Mouse (Mus musculus): ENCODE data around the gene Sh3pxd2a.
A peak's percentile ranks its signal among the peaks of the same experiment; 100 is the strongest.

Sh3pxd2a gene

DNA sequence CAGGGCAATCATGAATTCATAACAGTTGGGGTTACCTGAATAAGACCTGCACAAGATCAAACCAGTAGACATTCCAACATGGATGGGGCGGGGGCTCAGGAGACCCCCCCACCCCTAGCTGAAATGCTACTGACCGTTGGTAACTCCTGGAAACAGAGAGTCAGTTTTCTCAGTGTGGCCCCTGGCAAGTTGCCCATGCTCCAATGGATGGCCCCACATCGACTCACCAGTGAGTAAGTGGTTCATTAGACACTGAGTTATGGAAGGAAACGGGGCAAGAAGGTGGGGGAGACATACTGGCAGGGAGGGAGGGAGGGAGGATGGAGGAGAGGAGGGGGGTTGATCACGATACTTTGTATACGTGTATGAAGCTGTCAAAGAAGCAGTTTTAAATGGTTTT lies 8.2 kb downstream of the Sh3pxd2a start:
- no peak for DNase-seq (ENCODE audit: low spot score in 2 of 2)

DNA sequence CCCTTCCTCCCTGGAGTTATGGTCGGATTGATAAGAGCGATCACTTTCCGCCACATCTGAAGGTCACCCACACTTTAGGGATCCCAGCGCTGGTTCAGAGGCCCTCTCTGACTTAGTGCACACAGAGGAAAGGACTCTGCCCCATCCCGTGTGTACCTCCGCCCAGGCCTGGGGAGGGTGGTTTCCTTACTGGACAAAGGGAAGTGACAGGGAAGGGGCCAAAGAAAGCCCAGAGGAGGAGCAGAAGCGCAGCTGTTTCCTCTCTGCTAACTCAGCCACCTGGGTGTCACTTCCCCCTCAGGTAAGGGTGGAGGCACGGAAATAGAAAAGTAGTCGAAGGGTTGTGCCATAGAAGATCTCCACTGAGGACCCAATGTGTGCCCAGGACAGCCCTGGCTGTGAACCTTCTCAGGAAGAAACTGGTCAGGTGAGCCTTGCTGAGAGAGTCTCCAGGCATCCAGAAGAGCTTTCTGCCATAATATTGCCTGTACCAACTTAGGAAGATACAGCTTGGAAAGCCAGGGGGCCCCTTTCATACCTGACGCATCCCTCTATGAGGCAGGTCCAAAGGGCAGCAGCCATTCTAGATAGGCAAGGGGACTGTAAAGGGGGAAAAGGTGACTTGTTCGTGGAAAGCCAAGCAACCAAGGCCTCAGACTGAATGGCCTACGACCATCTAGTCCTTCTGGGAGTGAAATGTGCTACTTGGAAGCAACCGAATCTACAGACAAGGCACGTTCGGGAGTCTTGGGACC lies 9.0 kb downstream of the Sh3pxd2a start:
- peak; percentile 65 to 66 for DNase-seq (ENCODE audit: low spot score in 2 of 2)

DNA sequence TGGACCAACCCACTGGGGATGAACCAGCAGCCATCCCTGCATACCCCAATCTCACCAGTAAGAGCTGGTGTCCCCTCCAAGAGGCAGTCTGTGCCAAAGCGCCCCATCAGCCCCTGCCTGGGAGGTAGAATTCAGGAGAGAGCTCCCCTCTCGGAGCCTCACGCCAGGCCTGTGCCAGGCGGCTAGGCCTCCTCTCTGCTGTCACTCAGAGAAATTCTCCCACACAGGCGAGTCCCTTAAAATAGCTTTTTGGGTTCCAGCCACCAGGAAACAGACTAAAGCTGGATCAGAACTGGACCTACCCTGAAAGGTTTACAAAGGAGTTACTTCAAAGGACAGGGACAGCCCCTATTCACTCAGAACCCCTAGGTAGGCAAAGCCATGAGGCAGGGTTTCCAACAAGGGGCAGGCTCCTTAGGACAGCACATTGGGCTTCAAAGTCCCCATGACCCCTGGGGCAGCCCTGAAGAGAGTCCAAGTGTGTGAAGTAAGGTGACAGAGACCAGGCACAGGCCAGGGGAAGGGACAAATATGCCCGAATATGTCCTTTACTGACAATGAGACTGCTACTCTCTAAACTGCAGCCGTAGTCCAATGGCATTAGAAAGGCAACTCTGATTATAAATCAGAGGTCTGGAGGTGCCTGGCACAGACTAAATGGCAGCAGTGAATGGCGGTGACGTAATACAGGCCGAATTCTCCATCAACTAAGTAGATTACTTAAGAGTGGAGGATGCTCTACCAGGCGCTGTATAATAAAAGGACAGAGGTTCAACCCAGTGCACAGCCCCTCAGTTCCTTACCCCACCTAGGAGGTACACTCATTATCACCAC lies 9.8 kb downstream of the Sh3pxd2a start:
- no peak for DNase-seq (ENCODE audit: low spot score in 2 of 2)

DNA sequence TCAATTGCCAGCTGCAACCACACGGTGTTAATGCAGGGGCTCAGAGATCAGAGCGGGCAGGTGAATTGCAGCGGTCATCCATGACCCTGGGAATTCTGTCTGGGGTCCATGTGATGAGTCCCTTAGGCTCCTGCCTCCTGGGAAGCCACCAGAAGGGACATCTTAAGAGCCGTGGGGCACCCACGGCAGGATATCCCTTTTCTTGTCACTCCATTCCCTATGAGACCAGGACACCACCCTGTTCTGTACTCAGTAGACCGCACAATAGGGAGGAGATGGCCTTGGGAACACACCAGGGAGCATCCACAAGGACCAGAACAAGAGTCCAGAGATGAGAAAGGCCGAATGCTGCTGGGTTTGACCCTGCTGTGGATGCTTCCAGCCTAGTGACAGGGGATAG lies 10.8 kb downstream of the Sh3pxd2a start:
- no peak for DNase-seq (ENCODE audit: low spot score in 2 of 2)

DNA sequence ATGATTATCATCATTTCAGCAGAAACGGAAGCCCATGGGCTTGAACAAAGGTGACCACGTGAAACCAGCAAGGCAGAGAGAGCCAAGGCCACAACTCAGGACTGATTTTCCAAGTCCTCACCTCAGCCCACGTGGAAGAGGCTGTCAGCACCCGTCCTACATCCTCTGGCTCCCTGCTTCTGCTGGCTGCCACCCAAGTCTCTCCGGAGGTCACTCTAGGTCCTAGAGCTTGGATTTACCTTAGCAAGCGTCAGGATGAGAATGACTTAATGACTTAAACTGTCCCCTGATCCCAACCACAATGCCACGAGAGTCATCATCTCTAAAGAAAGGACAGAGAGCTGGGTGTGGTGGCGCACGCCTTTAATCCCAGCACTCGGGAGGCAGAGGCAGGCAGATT lies 11.5 kb downstream of the Sh3pxd2a start:
- no peak for DNase-seq (ENCODE audit: low spot score in 2 of 2)

DNA sequence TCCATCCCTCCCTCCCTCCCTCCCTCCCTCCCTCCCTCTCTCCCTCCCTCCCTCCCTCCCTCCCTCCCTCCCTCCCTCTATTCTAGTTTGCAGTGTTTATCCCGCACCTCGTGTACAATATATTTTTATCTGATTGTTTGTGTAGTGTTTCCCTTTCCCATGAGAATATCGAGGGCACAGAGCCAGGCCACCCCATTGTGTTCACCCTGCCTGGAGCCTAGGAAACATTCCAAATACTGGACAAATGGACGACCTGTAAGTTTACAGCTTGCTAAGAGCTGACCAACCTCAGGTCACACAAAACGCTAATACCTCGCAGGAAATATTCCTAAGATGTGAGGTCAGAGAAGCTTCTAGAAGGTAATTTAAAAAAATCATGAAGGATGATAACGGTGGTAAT lies 12.0 kb downstream of the Sh3pxd2a start:
- DNase-seq (ENCODE audit: low spot score in 2 of 2), result no peak

DNA sequence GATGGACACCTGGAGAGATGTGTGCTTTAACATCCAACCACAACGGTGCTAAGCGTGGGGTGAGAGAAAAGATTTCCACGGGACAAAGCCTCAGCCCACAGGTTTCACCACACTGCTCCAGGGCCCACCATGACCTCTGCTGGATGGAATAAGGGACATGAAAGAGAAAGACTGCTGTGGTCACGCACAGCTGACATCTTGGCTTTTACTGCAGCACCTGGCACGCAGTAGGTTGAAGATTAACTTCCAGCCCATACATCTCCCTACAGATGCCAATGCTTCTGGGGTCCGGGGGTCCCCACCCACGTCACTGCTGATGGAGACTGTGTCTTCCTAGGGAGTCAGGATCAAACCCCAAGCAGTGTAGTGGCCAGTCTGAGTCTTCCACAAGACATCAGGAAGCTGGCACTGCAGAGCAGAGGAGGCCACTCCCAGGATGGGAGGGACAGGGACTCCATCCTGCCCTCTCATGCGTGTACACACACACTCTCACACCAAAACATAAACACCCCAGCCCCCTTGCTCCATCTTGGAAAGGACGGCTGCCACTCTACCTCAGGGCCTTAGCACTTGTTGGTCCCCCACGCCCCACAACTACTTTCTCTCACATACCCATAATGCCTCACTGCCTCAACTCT lies 12.6 kb downstream of the Sh3pxd2a start:
- no peak for DNase-seq (ENCODE audit: low spot score in 2 of 2)

DNA sequence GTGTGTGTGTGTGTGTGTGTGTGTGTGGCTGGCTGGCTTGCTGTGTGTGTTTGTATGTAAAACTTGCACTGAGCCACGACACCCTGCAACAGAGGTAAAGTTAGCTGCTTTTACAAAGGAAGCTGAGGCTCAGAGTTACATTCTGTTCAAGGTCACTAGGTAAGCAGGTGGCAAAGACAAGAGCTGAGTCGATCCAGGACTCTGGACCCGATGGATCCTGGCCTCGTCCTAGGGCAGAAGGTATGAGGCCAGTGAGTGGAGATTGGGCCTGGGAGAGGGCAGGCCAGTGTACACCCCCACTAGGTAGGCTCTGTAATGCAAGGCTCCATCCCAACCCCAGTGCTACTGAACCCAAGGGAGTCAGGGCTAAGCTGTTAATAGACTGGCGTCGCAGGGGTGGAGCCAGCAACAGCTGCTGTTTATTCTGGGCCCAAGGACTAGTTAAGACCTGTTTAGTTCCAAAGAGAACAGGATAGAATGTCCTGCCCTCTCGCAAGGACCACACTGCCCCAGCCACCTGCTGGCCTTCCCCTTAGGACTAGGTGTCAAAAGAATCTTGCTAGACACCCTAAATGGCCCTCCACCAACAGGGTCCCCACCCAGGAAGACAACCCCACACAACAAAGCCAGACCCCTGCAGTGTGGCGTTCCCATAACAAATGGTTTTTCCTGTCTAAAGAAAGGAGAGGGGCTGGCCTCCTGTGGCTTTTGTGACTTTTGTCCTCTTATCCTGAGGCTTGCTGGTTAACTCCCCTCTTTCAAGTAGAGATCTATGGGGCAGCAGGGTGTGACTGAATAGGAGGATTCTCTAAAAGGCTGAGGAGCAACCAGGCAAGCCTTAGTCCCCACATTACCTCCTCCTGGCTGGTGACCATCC lies 13.7 kb downstream of the Sh3pxd2a start:
- peak; percentile 64 to 69 for DNase-seq (ENCODE audit: low spot score in 2 of 2)

DNA sequence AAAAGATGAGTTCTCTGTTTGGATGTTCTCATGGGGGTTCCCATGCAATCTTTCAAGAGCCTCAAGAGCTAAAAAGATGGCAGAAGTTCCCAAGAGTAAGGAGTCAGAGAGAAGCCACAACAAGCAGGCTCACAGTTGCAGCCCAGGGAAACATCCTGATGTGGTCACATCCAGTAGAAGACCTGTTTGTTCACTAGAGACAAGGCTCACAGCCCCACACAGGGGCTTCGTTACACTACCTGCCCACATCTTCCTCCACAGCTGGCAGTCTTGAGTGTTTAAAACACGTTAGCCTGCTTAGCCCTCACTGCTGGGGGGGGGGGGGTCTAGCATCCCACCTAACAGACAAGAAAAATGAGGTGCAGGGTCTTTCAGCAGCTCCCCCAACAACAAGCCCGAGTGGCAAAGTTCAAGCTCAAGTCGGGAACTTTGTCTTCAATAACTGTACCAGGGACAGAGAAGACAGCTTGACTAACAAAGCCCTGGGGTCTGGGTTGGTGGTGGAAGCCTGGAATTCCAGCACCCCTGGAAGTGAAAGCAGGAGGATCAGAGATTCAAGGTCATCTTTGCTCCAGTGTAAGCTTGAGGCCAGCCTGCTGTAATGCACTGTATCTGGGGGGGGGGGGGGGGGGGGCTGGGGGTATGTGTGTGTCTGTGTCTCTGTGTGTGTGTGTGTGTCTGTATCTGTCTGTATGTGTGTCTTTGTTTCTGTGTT lies 14.5 kb downstream of the Sh3pxd2a start:
- no peak for DNase-seq (ENCODE audit: low spot score in 2 of 2)

DNA sequence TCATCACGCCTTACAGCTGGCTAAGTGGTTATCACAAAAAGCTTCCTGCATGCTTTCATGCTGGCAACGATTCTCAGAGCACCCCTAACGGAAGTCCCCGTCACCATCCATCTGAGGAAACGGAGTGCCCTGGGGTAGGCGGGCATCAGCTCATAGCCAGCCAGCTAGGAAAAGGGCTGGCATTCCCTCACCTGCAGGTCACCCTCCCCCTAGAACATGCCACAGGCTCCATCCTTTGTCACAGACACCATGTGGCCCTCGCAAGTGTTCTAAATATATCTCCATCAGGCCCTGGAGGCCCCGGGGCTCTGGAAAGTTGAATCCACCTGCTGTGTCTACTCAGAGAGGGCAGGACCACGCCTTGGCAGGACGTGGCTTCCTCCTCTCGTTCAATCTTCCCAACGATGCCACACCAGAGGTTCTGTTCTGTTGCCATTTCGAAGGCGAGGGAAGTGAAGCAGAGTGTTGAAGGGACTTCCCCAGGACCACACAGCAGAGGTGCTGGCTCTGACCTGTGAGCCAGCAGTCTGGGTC lies 15.5 kb downstream of the Sh3pxd2a start:
- DNase-seq (ENCODE audit: low spot score in 2 of 2), result peak; percentile 64 to 65

DNA sequence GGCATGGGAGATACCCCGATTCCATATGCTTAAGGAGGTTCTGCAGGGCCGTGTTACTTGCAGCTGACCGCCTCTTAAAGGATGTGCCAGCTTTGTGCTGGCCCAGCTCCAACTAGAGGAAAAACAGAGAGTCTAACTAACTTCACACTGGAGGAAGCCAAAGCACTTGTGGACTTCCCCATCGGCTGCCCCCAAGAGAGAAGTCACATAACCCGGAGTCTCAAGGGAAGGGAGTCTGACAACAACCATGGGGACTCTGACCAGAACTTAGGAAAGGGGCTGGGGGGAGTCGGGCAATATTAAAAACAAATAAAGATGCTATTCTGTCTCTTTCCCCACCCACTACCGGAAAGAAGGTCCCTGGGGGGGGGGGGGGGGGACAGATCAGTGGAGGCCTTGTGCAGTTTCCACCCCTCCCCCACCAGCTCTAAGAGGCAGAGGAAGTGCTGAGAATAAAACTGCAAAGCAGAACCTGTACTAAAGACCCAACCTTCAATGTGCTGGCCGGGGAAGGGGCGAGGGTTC lies 17.3 kb downstream of the Sh3pxd2a start:
- DNase-seq (ENCODE audit: low spot score in 2 of 2), result peak; percentile 89 to 93

DNA sequence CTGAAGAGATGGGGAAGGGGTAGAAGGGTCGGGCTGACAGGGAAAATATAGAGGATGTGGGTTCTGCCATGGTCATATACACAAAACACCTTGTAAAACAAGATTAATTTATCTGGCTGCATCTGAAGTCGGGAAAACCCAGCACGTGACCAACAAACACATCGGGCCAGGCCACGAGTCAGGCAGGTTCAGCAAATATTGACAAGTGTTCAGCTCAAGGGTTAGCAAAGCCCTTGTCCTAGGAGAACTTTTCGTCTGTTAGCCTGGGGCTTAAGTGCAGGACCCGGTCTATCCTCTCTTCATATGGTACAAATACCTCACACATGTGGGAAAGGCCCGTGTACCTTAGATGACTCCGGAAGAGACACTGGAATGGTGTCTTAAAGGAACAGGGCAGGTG lies 18.1 kb downstream of the Sh3pxd2a start:
- no peak for DNase-seq (ENCODE audit: low spot score in 2 of 2)

DNA sequence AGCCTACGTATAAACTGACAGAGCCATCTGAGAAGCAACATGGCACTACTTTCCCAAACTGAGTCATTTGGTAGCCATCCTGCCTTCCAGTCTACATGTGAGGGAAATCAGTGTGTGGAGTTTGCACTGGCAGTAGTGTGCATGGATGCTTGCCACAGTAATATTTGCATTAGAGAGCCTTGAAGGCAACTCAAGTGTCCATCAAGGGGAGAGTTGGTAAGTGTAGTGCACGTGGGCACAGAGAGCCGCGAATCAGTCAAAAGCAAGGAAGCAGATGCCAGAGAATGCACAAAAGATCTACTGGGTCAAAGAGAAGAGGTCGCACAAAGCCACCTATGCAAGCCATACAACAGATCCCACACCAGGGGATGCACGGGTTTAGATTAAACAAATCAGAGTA lies 18.5 kb downstream of the Sh3pxd2a start:
- DNase-seq (ENCODE audit: low spot score in 2 of 2), result no peak

DNA sequence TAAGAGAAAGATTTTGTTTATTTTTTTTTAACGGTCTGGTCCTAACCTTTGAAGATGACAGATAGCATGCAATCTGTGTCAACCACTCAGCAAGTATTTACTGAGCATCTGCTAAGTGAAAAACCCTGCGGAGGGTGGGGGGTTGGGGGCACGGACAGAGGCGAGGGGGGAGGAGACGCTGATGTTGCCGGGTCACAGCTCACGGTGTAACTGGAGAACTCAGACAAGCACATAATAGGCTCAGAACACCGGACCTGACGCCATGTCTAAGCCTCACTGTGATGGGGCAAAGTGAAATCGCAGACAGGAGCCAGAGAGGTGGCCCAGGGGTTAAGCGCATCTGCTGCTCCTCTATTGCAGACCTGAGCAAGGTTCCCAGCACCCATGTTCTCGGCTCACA lies 19.7 kb downstream of the Sh3pxd2a start:
- no peak for DNase-seq (ENCODE audit: low spot score in 2 of 2)

DNA sequence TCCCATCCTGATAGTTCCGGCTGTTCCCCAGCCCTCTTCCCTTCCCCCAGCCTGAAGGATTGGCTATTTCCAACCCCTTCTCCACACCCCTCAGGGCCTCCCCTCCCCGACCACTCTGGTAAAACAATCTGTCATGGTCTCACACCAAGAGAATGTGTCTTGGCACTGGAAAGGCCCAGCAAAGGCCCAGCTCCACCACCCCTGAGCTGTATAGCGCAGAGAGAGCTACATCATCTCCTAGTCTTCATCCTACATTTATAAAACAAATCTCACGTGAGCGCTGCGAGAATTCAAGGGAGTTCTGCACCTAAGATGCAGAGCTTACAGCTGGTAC lies 21.9 kb downstream of the Sh3pxd2a start:
- DNase-seq (ENCODE audit: low spot score in 2 of 2), result no peak

DNA sequence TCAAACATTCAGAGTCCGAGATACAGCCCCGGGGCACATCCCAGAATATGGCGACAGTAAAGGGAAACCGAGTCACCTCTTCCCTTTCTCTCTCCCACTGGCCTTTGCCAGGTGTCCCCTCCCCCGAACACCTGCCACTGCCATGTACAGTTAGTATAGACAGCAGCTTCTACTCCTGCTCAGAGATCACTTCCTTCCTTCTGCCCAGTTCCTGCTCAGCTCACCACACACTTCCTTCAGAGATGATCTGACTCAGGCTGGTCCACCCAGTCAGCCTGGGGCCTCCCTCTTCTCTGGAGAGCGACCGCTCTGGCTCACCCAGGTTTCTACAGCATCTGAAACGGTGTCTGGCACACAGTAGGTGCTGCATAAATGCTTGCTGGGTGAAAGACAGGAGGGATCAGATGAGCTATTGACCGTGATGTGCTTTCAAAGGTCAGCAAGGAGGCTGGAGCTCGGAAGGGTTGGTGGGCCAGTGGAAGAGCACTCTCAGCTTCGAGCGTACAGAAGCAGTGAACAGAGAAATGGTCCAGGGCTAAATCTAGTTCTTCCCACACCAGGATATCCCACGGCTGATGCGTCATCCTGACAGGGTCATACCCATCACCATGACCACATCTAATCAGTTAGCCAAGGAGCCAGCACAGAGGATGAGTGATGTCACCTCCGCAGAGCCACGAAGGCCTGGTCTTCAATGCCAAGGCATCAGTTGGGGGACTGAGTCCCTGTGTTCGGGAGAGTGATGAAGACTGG lies 22.5 kb downstream of the Sh3pxd2a start:
- peak; percentile 70 to 71 for DNase-seq (ENCODE audit: low spot score in 2 of 2)

DNA sequence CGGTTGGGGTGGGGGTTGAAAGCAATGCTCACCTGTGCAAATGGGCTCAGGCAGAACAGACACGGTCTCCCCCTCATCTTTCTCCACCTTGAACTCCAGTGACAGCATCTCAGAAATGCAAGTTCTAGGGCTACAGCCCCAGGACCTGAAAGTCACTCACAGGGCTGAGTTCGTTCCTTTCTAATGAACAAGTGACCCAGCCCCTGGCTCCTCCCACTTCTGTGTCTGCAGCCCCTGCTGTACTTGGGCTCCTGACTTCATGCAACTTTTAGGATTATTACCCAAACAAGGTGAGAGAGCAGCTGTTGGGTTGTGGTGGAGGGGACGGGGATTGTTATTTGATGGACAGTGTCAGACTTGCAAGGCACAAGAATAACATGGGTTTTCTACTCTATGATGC lies 23.2 kb downstream of the Sh3pxd2a start:
- peak; percentile 52 to 54 for DNase-seq (ENCODE audit: low spot score in 2 of 2)

DNA sequence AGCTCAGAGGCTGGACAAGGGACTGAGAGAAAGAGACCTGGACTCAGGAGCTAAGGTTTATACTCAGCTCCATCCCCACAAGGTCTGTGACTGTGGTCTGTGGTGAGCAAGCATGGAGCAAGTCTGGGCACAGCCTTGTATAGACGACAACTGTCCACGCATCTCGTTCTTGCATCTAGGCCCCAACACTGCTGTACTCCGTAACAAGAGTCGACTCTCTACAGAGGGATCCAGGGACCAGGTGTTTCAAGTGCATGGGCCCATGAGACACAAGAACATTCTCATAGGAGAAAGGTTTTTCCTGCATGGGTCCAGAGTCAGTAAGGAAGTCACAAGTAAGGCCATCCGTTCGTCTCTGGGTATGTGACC lies 23.8 kb downstream of the Sh3pxd2a start:
- DNase-seq (ENCODE audit: low spot score in 2 of 2), result no peak

DNA sequence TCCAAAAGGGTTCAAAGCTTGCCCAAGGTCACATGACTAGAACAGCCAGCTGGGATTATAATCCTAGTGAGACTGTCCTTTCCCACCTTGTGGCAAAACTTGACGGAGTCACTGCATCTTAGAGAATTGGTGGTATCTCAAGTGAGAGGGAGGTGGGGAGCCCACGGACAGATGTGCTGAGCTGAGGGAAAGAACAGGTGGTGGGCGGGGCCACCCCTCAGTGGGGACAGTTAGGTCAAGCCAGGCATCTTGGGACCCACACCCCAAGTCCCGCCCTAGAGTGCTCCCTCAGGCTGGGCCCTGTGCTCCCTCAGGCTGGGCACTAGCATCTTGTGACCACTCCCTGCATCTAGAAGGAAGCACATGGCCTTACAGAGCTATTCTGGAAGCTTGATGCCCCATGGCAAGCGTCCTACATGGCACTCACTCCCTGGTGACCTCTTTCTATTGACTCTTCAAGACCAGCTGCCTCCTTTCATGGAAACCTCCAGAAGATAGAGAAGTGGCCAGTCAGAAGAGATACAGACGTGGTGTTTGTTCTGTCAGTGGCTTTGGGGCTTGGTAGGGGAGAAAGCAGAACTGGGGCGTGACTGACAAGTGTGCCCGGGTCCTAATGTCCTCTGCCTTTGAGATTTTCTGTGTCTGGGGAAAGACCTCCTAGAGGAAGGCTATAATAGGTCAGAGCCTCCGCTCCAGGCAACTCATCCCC lies 24.3 kb downstream of the Sh3pxd2a start:
- peak; percentile 53 to 54 for DNase-seq (ENCODE audit: low spot score in 2 of 2)
